Mouse (Mus musculus) embryo, embryonic 10.5 days (tissue): ENCODE measurements around the gene Ube3b.
A peak's percentile ranks its signal among the peaks of the same experiment; 100 is the strongest.

Experiments
- DNase-seq: peaks from one replicate; pipeline ENCODE4 v3.0.0-alpha.2; 2015; ENCODE audit warnings: low spot score

The Ube3b gene

DNA sequence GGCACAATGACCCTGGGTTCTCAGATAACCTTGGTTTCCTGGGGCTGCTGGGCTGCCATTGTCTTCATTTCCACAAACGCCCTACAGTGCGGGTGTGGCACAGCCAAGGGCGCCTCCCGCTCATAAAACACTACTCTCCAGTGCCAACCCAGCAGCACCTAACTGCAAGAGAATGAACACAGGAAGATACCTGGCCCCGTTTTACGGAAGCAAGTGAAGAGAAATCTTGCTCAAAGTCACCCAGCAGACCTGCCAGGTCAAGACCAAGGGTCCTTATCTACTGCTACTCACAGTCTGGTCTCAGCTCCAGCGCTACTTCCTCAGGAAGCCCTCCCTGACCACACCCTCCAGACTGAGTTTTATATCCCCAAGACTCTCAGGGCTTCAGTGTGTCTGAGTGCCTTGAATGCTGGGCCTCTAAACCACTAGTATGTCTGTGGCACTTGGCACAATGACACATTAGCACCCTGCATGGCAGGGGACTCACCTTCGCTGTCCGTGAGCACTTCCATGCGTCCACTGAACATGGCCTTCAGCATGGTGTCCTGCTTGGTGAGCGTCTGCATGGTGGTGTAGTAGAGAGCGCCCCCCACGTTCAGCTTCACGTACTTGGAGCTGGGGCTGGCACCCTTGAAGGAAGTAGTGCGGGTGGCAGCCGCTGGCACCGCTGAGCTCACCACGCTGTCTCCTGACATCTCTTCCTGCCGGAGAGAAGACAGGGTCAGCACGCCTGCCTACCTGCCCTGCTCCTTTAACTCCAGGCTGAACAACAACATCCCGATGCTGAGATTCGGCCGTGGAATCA lies 5.8 kb upstream of the Ube3b start:
- no peak for DNase-seq

DNA sequence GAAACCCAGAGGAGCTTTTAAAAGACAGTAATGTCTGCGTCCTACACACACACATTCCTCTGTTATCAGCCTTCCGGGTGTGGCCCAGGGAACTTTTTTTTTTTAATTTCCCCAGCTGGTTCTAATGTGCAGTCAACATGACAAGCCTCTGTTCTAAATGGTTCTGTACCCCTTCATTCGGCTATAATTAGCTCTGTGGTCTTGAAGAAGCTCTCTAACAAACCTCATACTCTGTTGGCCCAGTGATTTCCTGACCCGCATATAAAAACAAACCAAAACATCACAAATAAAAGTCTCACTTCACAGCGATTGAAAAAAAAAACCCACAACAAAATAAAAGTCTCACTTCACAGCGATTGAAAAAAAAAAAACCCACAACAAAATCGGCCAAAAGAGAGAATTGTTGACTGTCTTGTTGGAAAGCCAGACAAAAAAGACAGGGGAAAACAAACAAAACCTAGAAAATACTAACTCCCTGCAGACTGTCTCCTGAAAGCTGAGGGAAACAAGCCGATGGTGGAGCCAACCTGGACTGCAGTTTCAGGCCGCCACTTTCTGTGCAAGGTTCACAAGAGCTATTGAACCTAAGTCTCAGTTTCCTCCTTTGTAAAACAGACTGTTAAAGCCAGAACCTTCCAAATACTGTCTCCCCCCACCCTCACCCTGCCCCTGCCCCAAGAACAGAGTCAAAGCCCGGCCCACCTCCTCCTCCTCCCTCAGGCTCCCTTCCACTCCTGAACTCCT lies 2.1 kb upstream of the Ube3b start:
- no peak for DNase-seq

DNA sequence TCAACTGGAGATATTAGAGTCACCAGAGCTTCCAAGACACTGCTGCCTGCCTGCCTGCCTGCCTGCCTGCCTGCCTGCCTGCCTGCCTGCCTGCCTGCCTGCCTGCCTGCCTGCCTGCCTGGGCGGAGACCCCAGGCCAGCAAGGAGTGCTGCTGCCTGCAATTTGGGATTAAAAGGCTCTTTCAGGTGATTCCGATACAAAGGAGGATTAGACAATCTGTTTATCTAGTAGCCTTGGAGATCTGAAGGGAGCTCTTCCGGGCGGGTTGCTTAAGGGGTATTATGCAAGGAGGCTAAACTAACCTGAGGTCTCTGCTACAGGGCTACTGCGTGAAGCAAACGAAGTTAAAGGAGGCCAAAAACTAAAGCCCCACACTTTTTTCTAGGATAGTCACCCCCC lies 1.5 kb upstream of the Ube3b start:
- no peak for DNase-seq

DNA sequence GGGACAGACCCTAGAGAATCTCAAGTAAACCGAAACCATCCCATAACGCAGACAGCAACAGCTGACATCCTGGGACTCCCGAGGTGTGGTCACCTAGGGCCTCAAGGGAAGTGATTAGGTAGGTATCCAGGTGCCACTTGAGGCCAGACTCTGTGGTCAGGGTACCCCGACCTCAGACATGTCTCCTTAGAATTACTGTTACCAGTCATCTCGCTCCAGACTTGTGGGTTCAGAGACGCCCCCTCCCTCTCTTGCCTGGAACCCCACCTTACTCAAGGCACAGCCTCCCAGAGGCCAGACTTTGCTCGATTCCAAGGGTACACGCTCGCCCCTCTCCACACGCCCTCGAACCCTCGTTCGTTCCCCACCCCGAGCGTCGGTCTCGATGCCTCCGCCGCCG lies 644 bp upstream of the Ube3b start:
- DNase-seq: peak; percentile 36

DNA sequence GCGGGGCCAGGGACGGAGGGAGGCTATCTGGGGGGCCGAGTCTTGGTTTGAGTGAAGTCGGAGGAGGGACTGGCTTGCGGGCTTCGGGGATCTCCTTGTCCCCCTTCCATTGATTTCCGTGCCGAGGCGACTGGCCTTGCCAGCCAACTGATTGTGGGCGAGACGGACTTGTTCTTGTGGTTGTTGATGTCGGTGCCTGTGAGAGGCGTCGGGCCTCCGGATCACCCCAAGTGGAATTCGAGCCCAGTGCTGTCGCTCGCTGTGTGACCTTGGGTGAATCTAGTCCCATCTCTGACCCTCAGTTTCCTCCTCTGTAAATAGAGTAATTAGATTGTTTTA lies 575 bp downstream of the Ube3b start:
- DNase-seq: no peak

DNA sequence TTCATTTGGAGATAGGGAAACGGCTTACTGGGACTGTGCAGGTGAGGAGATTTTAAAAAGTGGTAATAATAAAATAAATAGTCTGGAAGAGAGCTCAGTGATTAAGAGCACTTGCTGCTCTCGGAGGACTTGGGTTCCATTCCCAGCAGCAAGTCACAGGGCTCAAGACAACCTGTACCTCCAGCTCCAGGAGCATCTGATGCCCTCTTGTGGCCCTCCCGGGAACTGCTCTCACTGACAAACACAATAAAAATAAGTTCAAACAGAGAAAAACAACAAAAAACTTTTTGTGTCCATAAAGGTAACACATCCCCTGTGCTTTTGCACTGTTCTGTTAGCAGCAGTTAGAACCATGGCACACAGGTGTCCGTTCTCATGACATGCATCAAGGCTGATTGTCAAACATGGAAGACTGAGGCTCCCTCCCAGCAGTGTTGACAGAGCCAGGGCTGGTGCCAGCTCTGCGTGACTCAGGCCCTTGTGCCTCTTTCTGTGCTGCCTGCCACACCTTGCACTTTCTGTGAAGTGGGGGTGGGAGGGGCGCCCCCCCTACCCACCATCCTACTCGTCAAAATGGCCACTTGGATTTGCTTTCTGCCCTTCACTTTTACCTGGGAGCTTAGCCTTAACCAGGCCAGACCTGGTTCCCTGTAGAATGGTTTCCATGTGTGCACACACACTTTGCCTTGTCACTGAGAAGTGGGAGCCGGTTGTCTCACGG lies 2.9 kb downstream of the Ube3b start:
- peak; percentile 49 for DNase-seq

DNA sequence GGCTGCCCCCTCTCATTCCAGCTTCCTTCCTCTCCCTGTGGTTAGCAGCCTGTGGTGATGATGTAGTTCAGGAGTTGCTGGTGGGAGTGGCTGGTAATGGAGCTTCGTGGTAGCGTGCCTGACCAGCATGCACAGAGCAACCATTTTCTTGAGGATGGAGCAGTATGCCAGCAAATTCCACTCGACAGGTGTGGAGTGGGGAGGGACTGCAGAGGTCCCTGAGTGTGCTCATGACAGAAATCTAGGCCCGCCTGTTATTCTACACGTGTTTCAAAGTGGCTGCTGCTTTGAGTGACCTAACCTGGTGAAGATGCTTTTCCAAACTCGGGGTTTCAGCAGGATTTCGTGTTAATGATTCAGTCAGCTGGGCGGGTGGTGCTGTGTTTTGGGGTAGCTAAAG lies 4.0 kb downstream of the Ube3b start:
- no peak for DNase-seq

DNA sequence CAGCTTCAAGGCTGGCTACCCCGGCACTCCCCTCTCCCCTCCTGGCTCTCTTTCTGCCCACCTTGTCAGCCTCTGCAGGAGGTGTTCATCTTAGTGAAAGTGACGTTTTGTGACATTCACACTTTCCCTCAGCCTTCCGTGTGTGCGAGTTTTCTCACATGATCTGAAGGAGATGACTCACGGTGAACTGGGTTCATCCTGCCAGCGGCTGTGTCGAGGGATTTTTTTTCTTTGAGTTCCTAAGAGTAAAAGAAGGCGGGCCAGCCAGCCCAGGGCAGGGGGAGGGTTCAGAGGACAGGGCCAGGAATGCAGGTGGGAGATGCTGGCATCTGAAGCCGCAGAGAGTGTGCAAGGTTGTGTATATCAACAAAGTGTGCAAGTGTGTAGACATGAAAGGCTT lies 12.8 kb downstream of the Ube3b start:
- no peak for DNase-seq

DNA sequence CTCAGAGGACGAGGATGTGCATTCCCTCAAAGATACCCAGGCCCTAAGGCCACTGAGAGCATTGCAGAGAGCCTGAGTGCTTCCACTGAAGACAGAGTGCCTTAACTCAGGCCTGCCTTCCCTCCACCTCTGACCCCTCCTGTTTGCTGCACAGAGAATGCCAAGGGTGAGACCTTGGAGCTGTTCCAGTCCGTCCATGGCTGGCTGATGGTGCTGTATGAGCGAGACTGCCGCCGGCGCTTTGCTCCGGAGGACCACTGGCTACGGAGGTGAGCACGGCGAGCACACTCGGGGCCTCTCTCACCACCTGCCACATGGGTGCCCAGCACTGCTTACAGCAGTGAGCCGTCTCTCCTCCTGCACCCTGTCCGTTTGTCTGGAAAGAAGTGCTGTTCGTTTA lies 26.2 kb downstream of the Ube3b start:
- DNase-seq: no peak

DNA sequence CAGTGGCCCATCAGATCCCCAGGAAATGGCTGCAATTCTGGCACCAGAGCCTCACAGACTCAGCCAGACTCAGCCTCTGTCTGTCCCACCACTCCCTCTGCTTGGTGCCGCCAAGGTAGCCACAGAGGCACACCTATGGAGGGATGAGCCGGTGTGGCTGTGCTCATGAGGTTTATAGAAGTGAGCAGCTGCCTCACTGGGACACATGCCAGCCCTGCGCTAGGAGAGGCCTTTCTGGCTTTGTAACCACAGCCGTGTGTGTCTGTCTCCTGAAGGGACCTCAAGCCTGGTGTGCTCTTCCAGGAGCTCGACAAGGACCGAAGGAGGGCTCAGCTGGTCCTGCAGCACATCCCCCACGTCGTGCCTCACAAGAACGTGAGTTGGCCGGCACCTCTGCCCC lies 26.9 kb downstream of the Ube3b start:
- no peak for DNase-seq

DNA sequence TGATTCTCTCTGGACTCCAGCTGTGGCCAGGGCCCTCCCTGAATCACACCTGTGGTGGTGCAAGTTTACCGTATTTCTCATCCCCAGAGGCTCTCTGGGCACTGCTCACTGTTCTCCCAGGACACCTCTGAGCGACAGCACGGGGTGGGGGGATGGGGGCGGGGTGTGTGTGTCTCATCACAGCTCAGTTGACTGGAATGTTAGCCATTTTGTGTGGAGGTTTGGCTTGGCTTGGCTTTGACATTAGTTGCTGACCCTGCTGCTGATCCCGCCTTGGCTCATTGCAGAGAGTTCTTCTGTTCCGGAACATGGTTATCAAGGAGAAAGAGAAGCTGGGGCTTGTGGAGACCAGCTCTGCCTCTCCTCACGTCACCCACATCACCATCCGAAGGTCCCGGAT lies 27.4 kb downstream of the Ube3b start:
- no peak for DNase-seq

DNA sequence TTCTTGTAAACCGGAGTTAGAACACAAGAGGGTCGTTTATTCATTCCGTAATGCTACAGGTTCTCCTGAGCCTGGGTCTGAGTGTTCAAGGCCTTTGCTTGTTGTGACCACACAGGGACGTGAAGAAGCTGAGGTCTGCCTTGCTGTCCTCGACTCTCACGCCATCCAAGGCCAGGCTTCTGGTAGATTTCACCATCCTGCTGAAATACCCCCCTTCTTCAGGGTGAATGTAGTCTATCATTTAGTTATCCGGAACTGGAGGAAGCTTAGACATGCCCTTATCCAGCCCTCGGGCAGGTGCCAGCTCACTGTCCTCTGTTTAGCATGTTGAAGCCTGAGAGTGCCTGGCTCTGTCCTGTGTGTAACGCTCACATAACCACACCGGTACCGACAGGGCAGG lies 28.4 kb downstream of the Ube3b start:
- no peak for DNase-seq

DNA sequence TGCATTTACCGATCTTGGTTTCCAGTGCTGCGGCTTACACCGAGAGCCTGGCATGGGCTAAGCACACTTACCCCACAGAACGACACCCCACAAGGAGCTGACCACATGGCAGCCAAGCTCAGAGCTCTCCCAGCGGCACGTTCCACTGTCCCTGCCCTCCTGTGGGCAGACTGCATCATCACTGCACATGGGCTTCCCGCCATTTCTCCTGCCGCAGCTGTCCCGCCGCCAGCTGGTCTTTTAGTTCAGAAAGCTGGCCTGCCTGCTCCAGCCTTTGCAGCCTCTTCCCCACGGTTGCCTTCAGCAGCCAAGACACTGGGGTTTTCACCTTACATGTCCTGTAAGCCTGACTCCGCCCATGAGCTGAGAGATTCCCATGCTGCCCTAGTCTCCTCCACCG lies 30.0 kb downstream of the Ube3b start:
- DNase-seq: no peak

DNA sequence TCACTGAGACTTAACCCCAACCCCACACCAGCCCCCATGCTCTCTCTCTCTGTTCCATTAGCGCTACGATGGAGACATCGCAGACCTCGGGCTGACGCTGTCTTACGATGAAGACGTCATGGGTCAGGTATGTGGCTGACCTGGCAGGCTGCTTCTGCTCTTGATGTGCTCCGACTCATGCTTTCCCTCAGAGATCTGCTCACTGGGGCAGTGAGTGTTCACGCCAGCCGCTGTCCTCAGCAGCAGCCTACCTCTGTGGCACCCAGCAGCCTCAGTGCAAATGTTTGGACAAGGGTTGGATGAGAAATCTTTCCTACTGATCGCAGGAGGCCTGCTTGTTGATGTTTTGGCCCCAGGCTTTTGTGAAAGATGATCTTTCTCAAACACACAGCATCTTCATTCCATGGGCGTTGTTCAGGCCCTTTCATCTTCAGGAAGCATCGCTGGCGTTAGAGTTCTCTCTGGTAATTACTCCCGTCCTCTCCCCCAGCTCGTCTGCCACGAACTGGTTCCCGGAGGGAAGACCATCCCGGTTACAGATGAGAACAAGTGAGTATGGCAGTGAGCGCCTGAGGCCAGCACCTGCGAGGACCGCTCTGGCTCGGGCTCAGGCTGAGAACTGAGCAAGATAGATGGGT lies 32.1 kb downstream of the Ube3b start:
- peak; percentile 8 for DNase-seq

DNA sequence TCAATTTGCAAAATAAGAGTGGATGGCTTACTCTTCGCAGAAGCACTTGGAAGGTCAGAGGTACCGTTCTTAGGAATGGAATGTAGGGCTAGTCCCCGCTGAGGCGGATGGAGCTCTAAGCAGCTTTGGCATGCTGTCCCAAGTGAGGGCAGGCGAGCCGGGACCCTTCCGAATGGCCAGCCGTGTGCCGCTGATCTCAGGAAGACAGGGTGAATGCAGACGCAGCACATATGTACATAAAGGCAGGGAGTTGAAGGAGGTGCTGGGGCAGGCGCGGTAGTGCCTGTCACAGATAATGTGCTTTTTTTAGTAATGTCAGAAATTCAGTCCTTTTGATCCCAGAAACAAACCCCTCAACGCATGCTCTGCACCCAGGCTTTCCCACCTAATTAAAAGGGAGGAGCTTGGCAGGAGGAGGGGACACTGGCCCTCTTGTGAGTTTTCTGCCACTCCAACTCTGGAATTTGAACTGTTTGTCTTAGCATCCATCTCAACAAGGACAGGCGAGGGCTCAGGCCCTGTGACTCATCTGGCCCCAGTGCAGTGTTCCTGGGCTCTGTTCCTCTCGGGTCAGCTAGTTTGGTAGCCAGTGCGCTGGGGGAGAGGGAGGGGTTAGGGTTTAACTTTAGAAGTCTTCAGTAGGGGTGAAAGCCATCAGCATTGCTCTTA lies 32.8 kb downstream of the Ube3b start:
- no peak for DNase-seq

DNA sequence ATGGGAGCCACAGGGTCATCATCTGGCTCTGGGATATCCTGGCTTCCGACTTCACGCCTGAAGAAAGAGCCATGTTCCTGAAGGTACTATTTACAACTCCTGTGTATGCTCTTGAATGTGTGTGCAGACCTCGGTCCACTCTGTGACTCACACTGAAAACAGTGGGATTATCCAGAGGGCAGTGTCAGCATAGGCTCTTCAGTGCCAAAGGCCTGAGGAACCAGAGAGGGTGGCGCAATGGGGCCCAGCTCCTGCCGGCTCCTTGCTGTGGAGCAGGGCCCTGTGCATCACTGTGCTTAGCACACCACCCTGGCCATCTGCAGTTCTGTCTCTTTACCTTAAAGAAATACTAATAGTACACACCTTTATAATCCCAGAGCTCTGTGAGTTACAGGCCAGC lies 35.2 kb downstream of the Ube3b start:
- no peak for DNase-seq

DNA sequence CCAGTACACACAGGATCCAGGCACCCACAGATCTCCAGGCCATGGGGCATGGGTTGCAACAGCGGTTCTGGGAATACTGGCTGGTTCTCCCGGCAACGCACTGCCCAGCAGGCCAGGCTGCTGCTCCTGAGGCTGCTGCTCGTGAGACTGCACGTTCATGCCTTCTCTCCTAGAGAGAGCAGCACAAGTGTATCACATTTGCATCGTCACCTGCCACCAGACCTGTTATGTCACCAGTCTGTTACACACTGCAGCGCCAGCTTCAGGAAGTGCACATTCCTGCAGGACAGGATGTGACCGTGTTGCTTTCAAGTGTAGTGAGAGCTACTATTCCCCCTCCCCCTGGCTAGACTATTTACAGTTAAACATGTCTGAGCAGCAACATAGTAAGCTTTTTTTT lies 36.4 kb downstream of the Ube3b start:
- no peak for DNase-seq

DNA sequence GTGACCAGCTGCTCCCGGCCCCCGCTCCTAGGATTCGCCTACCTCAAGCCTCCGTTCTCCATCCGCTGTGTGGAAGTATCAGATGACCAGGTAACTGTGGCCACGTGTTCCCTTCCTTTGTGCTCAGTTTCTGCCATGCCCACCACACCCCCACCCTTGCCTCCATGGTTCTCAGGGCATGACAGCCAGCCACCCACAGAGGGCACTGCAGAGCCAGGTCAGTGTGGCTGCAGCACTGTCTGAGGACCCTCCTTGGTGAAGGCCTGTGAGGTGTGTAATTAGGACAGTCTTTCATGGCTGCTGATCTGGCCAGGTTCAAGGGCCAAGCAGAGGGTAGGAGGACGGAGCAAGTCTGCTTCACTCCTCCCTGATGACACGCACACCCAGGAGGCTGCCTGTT lies 38.1 kb downstream of the Ube3b start:
- peak; percentile 35 for DNase-seq

DNA sequence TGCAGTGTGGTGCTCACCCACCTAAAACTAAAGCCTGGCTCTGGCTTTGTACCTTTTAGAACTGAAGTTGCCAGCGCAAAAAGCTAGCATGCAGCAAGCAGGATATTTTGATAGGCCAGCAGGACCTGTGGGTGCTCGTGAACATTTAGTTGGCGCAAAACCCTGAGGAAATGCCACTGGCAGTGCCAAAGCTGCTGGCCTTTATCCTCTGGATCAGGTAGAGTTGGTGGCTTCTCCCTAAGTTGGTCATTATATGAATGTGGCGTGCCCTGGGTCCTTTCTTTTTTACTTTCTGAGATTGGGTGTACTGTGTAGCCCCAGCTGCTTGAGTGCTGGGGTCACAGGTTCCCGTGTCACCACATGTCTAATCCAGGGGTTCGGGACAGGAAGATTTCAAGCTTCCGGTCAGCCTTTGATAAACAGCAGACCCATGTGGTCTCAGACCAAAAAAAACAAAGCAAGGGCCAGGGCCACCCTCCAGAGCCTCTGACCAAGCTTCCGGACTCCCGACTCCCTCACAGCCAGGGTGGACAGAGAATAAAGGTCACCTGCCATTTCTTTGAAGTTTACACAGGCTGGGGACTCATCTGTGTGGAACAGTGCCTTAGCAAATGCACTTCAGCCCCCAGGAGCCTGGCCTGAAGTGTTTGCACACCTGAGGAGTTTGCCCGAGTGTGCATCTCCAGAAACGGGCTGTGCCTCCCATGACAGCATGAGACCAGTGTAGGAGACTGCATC lies 41.3 kb downstream of the Ube3b start:
- DNase-seq: no peak

DNA sequence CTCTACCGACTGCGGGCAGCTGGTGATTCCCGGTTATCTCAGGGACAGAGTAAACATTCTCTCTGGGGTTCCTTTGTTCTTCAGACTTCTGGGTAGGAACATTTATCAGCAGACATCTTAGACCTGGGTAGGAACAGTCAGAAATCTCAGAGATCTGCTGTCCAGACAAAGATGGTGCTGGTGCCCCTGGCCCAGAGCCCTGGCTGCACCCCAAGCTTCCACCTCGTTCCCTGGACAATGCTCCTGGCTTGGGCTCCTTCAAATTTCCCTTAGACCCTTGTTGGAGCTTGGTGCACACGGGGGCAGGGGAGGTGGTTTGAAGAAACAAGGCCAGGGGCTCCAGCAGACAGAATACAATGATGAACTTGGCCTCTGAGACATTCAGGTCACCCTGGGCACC lies 42.2 kb downstream of the Ube3b start:
- no peak for DNase-seq

DNA sequence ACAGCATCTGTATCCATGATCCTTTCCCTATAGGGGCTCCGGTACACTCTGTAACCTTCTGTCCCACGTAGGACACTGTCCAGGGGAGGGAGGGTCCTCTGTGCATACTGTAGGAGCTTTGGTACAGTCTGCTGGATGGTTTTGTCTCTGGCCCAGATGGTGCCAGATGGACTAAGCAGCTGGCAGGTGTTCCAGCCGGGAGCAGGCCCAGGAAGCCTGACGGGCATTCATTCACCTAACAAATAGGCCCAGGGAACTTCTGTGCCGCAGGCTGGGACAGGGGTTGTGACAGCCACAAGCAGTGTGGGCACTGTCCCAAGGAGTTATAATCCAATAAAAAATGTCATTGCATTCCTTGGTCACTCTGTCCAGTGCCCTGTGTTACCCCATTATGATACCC lies 43.6 kb downstream of the Ube3b start:
- DNase-seq: no peak

DNA sequence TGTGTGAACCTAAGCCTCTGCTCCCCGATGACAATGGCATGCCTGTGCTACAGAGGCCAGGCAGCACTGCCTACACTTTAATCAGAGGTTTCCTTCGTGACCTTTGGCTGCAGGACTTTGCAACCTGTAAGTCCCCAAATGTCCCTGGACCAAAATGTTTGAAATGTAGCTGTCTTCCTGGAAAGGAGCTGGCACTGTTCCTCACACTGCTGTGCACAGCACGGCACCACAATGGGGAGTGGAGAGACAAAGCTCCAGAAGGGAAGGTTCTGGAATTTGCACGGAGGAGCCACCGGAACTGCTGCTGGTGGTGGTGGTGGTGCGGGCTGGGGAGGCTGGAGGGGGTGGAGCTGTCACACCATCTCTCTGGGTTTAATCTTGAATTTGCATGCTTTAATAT lies 46.3 kb downstream of the Ube3b start:
- DNase-seq: no peak
